Mouse (Mus musculus) frontal cortex, postnatal 10 days (tissue): ENCODE data around the gene Eepd1.
A peak's percentile ranks its signal among the peaks of the same experiment; 100 is the strongest.

Source experiments
- DNase-seq, 2 experiments: peaks; one replicate each; pipeline ENCODE4 v3.0.0; 2022; ENCODE audit warnings: low spot score in 2 of 2, mixed read lengths in 1 of 2

The Eepd1 gene

GRCm38 (mm10) chr9:25489221-25489960, 8.0 kb downstream of the Eepd1 start:
- DNase-seq = no peak

GRCm38 (mm10) chr9:25490278-25491145, 9.2 kb downstream of the Eepd1 start:
- DNase-seq = no peak

DNA sequence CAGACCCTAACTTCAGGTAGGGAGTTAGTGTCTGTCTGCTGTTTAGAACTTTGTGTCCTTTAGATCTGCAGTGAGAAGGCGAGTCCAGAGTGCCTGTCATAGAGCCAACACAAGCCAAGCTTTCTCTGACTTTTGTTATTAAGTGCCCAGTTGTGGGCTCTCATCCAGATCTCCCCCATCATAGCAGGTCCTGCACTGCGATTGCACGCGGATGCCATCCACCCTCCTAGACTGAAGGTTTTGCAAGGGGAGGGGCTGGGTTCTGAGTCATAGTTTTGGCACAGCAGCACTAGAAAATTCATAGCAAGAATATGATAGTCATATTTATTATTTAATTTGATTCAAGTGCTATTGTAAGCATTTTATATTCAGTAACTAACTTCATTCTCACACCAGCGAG, 12.6 kb downstream of the Eepd1 start:
- DNase-seq = no peak

- DNase-seq = no peak
Measured at GRCm38 (mm10) chr9:25495601-25496000, 14.3 kb downstream of the Eepd1 start.

DNA sequence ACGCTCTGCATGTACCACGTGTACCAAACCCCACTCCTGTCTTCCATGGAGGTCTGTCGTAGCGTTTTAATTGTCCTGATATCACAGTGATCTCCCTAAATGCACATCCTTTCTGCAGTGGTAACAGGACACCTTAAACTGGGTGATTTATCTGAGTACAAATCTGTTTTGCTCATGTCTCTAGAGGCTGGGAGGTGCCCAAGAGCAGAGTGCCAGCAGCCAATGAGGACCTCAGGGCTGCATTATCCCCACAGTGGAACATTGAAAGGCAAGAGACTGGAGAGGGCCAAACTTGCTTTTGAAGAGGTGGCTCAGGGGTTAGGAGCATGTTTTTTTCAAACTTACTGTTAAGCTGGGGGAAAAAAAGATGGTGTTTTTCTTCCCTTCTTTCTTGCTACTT, 14.8 kb downstream of the Eepd1 start:
- no peak for DNase-seq

DNA sequence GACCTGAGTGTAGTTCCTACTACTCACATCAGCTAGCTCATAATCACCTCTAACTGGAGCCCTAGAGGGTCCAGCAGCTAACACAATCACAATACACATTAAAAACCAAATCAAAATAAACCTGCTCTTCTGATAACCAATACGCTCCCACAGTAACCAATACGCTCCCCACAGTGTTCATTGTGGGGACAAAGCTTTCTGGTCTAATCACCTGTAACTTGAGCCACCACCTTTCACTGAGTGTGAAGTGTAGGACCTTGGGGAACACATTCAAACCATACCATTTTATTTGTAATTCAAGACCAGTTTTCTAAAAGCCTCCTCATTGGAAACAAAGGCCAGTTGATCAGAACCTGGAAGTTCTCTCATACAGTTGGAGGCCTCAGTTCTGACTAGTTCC, 15.4 kb downstream of the Eepd1 start:
- no peak for DNase-seq

DNA sequence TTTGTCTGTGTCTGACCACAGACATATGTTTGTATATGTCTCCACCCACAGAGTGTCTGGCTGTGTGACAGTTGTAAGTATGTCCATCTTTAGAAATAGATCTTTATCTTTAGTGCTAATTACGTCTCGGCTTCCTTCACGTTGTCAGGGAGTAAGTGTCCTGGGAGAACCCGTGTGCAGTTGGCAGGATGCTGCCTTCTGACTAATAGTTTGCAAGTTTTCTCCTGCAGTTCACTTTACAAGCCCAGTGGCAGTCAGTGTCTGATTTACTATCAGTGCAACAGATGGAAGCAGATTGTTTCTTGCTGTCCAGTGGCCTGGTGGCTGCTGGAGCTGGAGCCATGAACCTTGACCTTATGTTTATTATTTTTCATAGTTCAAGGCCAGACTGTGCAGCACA, 17.4 kb downstream of the Eepd1 start:
- DNase-seq = no peak

DNA sequence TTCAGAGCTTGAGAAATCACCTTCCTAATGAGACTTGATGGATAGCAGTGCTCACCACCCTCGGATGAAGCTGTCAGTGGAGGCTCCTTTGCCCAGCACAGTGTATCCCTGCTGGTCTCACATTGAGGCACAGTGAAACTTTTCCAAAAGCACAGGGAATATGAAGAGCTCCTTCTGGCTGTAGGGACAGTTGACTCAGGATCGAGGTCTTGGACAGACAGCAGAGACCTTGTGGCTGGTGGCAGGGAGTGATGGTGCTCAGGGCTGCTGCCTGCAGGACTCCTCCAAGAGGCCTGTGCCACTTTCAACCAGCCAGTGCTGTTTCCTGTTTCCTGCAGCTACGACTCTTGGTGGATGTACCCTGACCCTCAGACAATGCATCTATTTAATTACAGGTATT, 18.0 kb downstream of the Eepd1 start:
- DNase-seq = no peak

DNA sequence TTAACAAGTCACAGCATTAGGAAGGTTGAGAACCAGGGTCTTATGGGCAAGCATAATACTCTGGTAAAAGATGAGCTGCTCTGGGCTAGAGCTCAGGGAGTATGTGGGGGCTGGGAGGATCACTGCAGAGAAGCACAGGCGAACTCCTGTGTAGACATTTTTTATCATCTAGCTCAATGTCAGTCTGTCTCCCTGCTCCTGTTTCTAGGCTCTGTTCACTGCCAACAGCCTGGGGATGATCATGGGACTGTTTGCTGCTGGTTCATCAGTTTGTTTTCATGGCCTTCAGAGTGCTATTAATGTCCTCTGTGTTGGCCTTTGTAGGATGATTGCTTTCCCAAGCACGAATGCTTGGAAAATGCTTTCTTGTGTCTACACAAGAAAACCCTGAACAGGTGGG, 18.7 kb downstream of the Eepd1 start:
- no peak for DNase-seq

DNA sequence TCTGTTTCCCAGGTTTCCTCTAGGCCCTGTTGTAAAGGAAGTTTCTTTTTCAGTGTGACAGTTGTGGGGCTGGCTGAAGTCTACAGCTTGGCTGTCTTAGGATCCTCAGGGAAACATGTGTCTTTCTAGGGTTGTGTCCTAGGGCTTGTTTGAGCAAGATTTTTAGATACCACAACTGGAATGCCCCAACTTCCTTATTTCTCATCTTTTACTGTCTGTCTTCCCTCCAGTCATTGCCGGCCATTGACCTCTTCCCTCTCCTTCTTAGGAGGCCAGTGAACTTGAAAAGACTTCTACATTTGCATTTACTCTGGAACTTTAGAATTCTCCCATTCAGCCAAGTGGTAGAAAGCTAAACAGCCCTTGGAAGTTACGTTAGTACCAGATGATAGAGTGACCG, 27.5 kb downstream of the Eepd1 start:
- DNase-seq = no peak

- DNase-seq = peak in 1 of 2 experiments; percentile 33
Measured at GRCm38 (mm10) chr9:25510572-25510971, 29.2 kb downstream of the Eepd1 start.

GRCm38 (mm10) chr9:25513050-25513449, 31.7 kb downstream of the Eepd1 start:
- no peak for DNase-seq

DNA sequence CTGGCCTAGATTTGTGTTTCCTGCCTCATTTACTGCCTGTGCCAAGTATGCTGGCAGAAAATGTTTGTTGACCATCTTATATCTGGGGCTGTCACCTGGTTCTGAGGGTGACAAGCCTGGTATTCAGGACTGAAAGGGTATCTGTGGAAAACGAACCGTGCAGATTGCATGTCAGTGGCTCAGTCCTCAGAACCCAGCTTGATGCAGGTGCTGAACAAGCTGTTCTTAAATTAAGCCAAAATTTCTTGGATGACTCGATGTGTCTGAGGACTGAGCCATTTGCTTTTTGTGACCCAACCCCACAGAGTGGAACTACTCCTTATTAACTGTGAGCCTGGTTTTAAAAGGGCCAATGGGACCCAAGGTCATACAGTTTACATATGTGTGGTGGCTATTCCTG, 32.2 kb downstream of the Eepd1 start:
- DNase-seq = no peak

GRCm38 (mm10) chr9:25516640-25517039, 35.3 kb downstream of the Eepd1 start:
- DNase-seq = no peak

DNA sequence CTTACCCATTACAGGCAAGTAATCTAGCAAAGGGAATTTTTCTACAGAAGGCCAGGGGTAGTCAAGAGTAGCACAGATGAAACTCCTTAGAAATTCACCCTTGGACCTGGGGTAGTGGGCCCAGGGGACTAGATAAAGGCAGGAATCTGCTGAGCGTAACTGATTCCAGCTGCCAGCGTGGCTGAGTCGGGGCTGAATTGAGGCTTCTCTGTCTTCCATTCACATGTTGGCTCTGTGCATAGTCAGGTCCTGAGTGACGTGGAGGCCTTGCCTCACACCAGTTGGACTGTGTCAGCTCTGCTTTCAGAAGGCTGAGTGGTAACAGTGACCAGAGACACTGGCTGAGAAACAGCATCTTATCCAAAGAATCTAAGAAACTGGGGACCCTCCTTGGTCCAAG, 36.6 kb downstream of the Eepd1 start:
- no peak for DNase-seq

GRCm38 (mm10) chr9:25519193-25519592, 37.8 kb downstream of the Eepd1 start:
- peak in 1 of 2 experiments; percentile 29 for DNase-seq

DNA sequence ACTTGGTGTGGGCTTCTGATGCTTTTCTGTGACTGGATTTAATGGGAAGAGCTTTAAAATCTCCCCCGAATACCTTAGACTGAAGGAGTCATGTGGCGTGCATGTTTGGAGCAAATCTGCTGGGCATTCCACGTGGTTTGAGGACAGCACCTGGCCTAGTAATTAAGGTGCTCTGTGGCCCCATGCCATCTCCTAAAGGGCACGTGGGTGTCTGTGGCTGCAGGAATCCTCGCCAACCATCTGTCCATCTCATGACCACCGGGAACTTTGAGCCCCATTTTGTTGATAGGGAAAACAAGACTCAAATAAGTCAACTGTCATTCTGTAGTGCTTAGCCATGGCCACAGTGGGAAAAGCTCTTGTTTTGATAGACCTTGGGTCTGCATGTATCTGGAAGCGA, 39.5 kb downstream of the Eepd1 start:
- no peak for DNase-seq

GRCm38 (mm10) chr9:25521825-25522224, 40.5 kb downstream of the Eepd1 start:
- DNase-seq = no peak

DNA sequence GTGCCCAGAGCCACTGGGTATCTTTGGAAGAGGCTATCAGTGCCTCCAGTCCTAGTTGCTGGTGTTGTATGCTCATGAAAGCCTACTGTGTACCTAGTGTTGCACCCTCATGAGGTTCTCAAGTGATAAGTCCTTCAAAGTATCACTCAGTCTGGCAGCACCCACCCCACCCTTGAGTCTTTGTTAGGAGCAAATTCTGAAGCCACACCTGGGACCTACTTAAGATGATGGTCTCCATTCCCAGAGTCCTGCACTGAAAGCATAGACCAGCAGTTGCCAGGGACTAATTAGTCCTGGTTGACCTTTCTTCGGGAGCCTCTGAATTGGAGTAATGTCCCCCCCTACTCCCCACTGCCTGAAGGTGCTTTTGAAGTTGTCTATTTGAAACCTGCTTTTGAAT, 45.2 kb downstream of the Eepd1 start:
- no peak for DNase-seq

GRCm38 (mm10) chr9:25526927-25527337, 45.6 kb downstream of the Eepd1 start:
- no peak for DNase-seq

DNA sequence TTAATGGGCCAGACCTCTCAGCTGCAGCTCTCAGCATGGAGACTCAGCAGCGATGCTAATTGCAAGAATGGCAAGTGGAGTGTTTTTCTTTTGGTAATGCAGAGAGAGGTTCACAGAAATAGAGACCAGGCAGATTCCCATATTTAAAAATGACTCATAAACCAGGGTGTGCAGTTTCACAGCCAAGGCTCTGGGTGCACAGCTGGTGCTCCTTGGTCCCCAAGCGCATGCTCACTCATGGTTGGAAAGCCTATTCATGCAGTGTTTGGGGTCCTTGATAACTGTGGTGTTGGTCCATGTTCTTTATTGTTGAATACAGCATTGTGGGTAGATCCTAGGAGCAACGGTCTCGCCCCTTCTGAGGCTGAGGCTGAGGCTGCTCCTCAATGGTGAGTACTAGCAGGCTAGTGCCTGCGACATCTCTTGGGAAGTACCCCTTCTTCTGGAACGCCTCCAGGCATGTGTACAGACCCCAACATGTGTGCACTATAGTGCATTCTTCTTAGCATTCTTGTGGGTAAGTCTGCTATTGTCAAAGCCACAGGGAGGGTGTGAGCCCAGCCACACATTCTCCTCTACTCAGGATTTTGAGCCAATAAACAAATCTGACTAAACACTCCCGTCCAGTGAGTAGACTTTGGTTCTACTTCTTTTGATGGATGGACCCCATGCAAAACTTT, 46.2 kb downstream of the Eepd1 start:
- DNase-seq = no peak

DNA sequence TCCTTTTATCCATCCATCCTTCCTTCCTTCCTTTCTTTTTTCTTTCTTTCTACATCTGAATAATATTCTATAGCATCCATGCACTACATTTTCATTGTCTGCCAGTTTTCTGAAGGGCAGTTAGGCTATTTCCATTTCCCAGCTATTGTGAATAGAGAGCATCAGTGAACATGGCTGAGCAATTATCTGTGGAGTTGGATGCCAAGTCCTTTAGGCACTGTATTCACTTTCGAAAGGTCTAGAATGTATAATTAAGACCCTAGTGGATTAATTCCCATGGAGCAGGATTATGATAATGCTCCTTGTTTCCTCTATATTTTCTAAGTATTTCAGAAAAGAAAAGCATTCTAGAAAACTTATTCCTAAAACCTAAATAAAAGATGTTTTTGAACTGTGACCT, 50.3 kb downstream of the Eepd1 start:
- no peak for DNase-seq

- DNase-seq = no peak
Measured at GRCm38 (mm10) chr9:25532105-25532504, 50.8 kb downstream of the Eepd1 start.
